Mouse (Mus musculus) megakaryocyte, embryonic 14.5 days (primary cell): Measurements from ENCODE around the gene Ptpre.

Experiments used
- FLI1 ChIP-seq: IDR thresholded peaks from 2 replicates; pipeline ENCODE4 v1.6.1; 2012; ENCODE audit warnings: low read length, inconsistent platforms, mixed read lengths
- GATA1 ChIP-seq: IDR thresholded peaks from 3 replicates; pipeline ENCODE4 v1.6.1; 2012; ENCODE audit warnings: mixed read lengths, low read length, inconsistent platforms, borderline replicate concordance

DNA sequence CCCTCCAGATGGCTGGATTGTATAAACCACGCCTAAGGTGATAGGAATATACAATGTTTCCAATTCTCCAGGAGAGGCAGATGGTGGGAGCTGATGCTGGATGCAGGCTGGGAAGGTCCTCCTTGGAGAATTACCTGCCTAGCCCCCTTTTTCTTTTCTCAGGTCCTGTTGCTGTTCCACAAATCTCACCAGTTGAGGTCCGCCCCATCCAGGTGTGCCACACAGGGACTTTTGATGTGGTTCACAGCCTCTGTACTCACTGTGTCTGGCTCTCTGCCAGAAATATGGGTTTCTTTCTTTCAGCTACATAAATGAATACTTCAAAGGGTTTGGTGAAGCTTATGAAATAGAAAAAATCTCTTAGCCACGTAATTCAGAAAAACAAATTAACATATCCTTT, 5.0 kb downstream of the Ptpre start:
- TF ChIP-seq GATA1, result no peak
- TF ChIP-seq FLI1, result no peak
